Mouse (Mus musculus): ENCODE results near the gene Hoxb9. TPM values are rescaled to one million over a fixed set of nuclear protein-coding genes. Genes with fewer than 3 reads are reported as not detected.

Hoxb9 gene
- total and polyA plus RNA-seq, 2 experiments = not detected

DNA sequence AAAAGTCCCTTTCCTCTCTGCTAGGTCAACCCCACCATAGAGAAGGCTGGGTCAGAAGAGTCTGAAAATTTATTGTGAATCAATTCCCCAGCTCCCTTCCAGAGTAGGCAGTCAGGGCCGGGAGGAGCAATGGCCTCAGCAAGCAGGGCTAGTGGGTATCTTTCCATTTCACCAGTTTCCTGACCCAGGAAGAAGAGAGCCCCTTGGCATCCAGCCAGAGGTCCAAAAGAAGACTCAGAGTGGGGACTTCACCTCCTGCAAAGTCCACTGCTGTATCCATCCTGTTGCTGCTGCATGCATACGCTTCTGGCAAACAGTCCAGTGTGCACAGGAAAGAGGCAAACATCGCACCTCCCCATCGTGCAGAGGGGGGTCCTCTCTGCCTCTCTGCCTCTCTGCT lies 4.6 kb downstream of the Hoxb9 start:
- Histone ChIP-seq H3K4me1 (ENCODE audit: control insufficient read depth, insufficient read depth, low read length) (0 out of 2 replicates have a peak, but pooled peaks cover 2% of the 10 kb centered on the region), H3K27ac (replicated peaks; ENCODE audit: insufficient read depth, low read depth, low read length) (no peak overlapping the region), H3K36me3 (ENCODE audit: control insufficient read depth, insufficient read depth, low read length) (no peaks in the 10 kb centered on the region), H3K27me3 (ENCODE audit: control insufficient read depth, insufficient read depth, low read length) (peaks cover 34% of the 10 kb centered on the region), H3K79me2 (ENCODE audit: control insufficient read depth, insufficient read depth, low read length) (no peaks in the 10 kb centered on the region), H3K4me3 (ENCODE audit: insufficient read depth, low read depth, low read length) (no peak overlapping the region), H3K9ac (ENCODE audit: low read depth, low read length) (no peak overlapping the region)
- 11% methylated on average over 4 of the region's 4 CpGs for WGBS
- DNase-seq (ENCODE audit: extremely low read depth, low read depth, low spot score) = no peak
- TF ChIP-seq CTCF (IDR thresholded peaks at IDR 0.05; ENCODE audit: low read depth, low read length) (no peak), POLR2A (IDR thresholded peaks at IDR 0.05; ENCODE audit: extremely low read depth, insufficient read depth, low read length) (no peak)

DNA sequence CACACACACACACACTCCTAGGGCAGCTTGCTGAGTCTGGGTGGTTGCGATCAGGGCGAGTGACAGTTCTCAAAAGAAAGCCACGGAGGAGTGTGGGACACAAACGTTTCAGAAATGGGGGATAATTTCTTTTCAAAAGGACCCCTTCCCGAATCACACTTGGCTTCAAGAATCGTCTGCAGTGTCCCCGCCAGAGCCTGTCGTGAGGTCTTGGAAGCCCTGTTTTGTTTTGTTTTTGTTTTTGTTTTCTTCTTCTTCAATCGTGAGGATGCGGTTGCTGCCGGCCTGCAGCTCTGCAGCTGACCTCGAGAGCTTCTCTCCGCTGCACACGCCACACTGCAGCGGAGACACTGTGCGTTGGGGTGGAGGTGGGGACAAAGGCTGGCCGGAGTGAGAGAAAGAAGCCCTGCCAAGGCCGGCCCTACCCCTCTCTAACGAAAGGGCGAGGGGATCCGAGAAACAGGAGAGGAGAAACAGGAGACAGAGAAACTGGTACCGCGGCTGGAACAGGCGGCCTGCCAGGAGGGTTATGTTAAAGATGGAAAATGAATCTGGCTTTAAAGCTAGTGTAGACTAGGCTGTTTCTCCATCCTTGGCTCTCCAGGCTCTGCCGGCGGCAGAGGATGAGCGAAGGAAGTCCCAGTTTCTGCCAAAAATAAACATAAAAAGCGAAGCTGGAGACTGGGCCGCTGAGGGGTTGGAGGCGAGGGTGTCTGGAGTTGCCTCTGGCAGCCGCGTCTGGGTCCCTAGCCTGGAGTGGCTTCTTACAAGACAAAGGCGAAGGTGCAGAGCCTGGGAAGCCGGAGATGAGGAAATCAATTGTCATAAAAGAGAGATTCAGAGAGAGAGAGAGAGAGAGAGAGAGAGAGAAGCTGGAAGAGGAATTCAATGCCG lies 6.1 kb downstream of the Hoxb9 start:
- Histone ChIP-seq H3K4me3 (ENCODE audit: insufficient read depth, low read depth, low read length) (no peak overlapping the region), H3K36me3 (ENCODE audit: control insufficient read depth, insufficient read depth, low read length) (no peaks in the 10 kb centered on the region), H3K27me3 (ENCODE audit: control insufficient read depth, insufficient read depth, low read length) (peaks cover 28% of the 10 kb centered on the region), H3K4me1 (ENCODE audit: control insufficient read depth, insufficient read depth, low read length) (no peaks in the 10 kb centered on the region), H3K27ac (replicated peaks; ENCODE audit: insufficient read depth, low read depth, low read length) (no peak overlapping the region), H3K79me2 (ENCODE audit: control insufficient read depth, insufficient read depth, low read length) (no peaks in the 10 kb centered on the region), H3K9ac (ENCODE audit: low read depth, low read length) (no peak overlapping the region)
- no peak for TF ChIP-seq POLR2A (IDR thresholded peaks at IDR 0.05; ENCODE audit: extremely low read depth, insufficient read depth, low read length)
- TF ChIP-seq CTCF (IDR thresholded peaks at IDR 0.05; ENCODE audit: low read depth, low read length) = no peak
- 6% methylated on average over 35 of the region's 35 CpGs for WGBS
- no peak for DNase-seq (ENCODE audit: extremely low read depth, low read depth, low spot score)

DNA sequence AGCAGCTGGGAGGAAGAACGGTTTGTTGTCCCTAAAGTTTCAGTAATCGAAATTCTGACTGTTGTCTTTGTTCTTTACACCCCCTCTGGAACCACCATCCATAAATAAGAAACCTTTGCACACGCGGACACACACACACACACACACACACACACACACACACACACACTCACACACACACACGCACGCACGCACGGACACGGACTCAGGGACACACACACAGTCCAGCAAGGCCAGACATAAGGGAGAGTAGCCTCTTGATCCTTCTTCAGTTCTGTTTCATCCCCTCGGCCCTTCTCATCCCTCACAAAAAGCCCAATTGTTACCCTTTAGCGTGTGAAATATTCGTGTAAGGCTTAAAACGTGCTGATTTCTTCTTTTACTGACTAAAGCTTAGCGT lies 7.1 kb downstream of the Hoxb9 start:
- Histone ChIP-seq H3K9ac (ENCODE audit: low read depth, low read length) (no peak overlapping the region), H3K27me3 (ENCODE audit: control insufficient read depth, insufficient read depth, low read length) (peaks cover 28% of the 10 kb centered on the region), H3K4me1 (ENCODE audit: control insufficient read depth, insufficient read depth, low read length) (no peaks in the 10 kb centered on the region), H3K36me3 (ENCODE audit: control insufficient read depth, insufficient read depth, low read length) (no peaks in the 10 kb centered on the region), H3K27ac (replicated peaks; ENCODE audit: insufficient read depth, low read depth, low read length) (no peak overlapping the region), H3K4me3 (ENCODE audit: insufficient read depth, low read depth, low read length) (no peak overlapping the region), H3K79me2 (ENCODE audit: control insufficient read depth, insufficient read depth, low read length) (no peaks in the 10 kb centered on the region)
- DNase-seq (ENCODE audit: extremely low read depth, low read depth, low spot score) = no peak
- WGBS = 27% methylated on average over 14 of the region's 14 CpGs
- TF ChIP-seq POLR2A (IDR thresholded peaks at IDR 0.05; ENCODE audit: extremely low read depth, insufficient read depth, low read length) (no peak), CTCF (IDR thresholded peaks at IDR 0.05; ENCODE audit: low read depth, low read length) (no peak)

DNA sequence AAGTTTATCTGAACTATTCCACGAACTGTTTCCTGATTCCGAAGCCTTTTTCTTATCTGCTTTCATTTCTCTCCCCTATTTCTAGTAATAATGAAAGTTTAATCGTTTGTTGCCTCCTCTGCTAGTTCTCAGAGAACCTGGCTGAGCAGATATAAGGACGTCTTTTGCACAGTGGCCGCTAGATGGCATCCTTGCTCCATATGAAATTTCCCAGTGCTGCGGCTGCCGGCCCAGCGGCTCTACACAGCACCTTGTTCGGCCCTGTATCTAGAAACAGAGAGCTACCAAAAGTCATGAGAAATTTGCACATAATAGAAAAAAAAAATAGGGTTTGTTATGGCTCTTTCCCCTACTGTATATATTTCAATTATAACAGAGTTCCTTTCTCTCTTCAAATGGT lies 7.5 kb downstream of the Hoxb9 start:
- no peaks in the 10 kb centered on the region for H3K4me1 ChIP-seq (ENCODE audit: control insufficient read depth, insufficient read depth, low read length)
- DNase-seq (ENCODE audit: extremely low read depth, low read depth, low spot score) = peak; percentile 50
- TF ChIP-seq CTCF (IDR thresholded peaks at IDR 0.05; ENCODE audit: low read depth, low read length) = peak; percentile 84
- TF ChIP-seq POLR2A (IDR thresholded peaks at IDR 0.05; ENCODE audit: extremely low read depth, insufficient read depth, low read length) = no peak
- 2% methylated on average over 9 of the region's 9 CpGs for whole genome bisulfite sequencing
- no peaks in the 10 kb centered on the region for H3K36me3 ChIP-seq (ENCODE audit: control insufficient read depth, insufficient read depth, low read length)
- H3K27me3 ChIP-seq (ENCODE audit: control insufficient read depth, insufficient read depth, low read length) = peaks cover 28% of the 10 kb centered on the region
- H3K4me3 ChIP-seq (ENCODE audit: insufficient read depth, low read depth, low read length) = no peak overlapping the region
- no peaks in the 10 kb centered on the region for H3K79me2 ChIP-seq (ENCODE audit: control insufficient read depth, insufficient read depth, low read length)
- no peak overlapping the region for H3K27ac ChIP-seq (replicated peaks; ENCODE audit: insufficient read depth, low read depth, low read length)
- H3K9ac ChIP-seq (ENCODE audit: low read depth, low read length) = no peak overlapping the region

GRCm38 (mm10) chr11:96279421-96280233 lies 8.4 kb downstream of the Hoxb9 start:
- Histone ChIP-seq H3K9ac (ENCODE audit: low read depth, low read length) (no peak overlapping the region), H3K36me3 (ENCODE audit: control insufficient read depth, insufficient read depth, low read length) (no peaks in the 10 kb centered on the region), H3K27me3 (ENCODE audit: control insufficient read depth, insufficient read depth, low read length) (peaks cover 33% of the 10 kb centered on the region), H3K4me1 (ENCODE audit: control insufficient read depth, insufficient read depth, low read length) (peaks cover 3% of the 10 kb centered on the region; the same call in 1 of the 2 replicates), H3K27ac (replicated peaks; ENCODE audit: insufficient read depth, low read depth, low read length) (no peak overlapping the region), H3K4me3 (ENCODE audit: insufficient read depth, low read depth, low read length) (no peak overlapping the region), H3K79me2 (ENCODE audit: control insufficient read depth, insufficient read depth, low read length) (no peaks in the 10 kb centered on the region)
- 10% methylated on average over 31 of the region's 31 CpGs for WGBS
- TF ChIP-seq CTCF (IDR thresholded peaks at IDR 0.05; ENCODE audit: low read depth, low read length) = no peak
- no peak for TF ChIP-seq POLR2A (IDR thresholded peaks at IDR 0.05; ENCODE audit: extremely low read depth, insufficient read depth, low read length)
- DNase-seq (ENCODE audit: extremely low read depth, low read depth, low spot score) = no peak
